Mouse (Mus musculus) macrophage (primary cell): ENCODE measurements around the gene Coq5. TPM values are rescaled to one million over a fixed set of nuclear protein-coding genes. Genes with fewer than 3 reads are reported as not detected.
A peak's percentile ranks its signal among the peaks of the same experiment; 100 is the strongest.

Experiments
- H3K27ac ChIP-seq: fragments of 350-480 bp; formaldehyde crosslinking; 2 replicates; pipeline ENCODE4 v1.9.0; 2021
- H3K36me3 ChIP-seq: fragments of 350-480 bp; formaldehyde crosslinking; 2 replicates; pipeline ENCODE4 v1.9.0; 2021; ENCODE audit errors: inconsistent target
- H3K4me3 ChIP-seq: fragments of 350-480 bp; formaldehyde crosslinking; 2 replicates; pipeline ENCODE4 v1.9.0; 2021; ENCODE audit errors: inconsistent target
- H3K79me2 ChIP-seq: fragments of 350-480 bp; formaldehyde crosslinking; 2 replicates; pipeline ENCODE4 v1.9.0; 2021; ENCODE audit errors: inconsistent target
- WGBS: methylation state at CpG from one replicate; pipeline ENCODE4 v1.1.7; 2026; ENCODE audit warnings: inconsistent platforms; ENCODE audit not compliant: missing documents; 5-methylcytosine and 5-hydroxymethylcytosine counted together
- polyA plus RNA-seq: library from polyadenylated mRNA; stranded (reverse); fragments of 250-400 nt; gene quantifications from 3 replicates; pipeline ENCODE4 v1.2.4, GENCODE M21; 2018; ENCODE audit warnings: inconsistent platforms

The Coq5 gene
- polyA plus RNA-seq, 1 experiment from 2014 or later: 29.0 TPM

GRCm38 (mm10) chr5:115312816-115313667 lies 33.6 kb downstream of the Coq5 start:
- 54% methylated on average over 10 of the region's 10 CpGs for WGBS
- Histone ChIP-seq H3K79me2 (no peaks in the 10 kb centered on the region), H3K4me3 (no peak overlapping the region), H3K27ac (no peak overlapping the region), H3K36me3 (no peaks in the 10 kb centered on the region)

DNA sequence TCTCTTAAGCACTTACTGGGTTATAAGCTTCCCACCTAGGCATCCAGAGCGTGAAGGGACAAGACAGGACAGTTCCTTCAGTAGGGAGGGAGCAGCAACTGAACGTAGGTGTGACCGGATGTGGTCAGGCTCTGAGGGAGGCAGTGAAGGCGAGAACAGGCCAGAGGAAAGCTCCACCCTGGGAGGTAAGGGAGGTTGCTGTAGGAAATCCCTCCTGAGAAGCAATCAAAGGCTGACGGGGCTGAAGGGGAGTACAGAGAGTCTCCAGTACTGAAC lies 34.1 kb downstream of the Coq5 start:
- WGBS: 97% methylated on average over 5 of the region's 5 CpGs
- no peak overlapping the region for H3K27ac ChIP-seq
- no peaks in the 10 kb centered on the region for H3K79me2 ChIP-seq
- no peak overlapping the region for H3K4me3 ChIP-seq
- H3K36me3 ChIP-seq: no peaks in the 10 kb centered on the region

DNA sequence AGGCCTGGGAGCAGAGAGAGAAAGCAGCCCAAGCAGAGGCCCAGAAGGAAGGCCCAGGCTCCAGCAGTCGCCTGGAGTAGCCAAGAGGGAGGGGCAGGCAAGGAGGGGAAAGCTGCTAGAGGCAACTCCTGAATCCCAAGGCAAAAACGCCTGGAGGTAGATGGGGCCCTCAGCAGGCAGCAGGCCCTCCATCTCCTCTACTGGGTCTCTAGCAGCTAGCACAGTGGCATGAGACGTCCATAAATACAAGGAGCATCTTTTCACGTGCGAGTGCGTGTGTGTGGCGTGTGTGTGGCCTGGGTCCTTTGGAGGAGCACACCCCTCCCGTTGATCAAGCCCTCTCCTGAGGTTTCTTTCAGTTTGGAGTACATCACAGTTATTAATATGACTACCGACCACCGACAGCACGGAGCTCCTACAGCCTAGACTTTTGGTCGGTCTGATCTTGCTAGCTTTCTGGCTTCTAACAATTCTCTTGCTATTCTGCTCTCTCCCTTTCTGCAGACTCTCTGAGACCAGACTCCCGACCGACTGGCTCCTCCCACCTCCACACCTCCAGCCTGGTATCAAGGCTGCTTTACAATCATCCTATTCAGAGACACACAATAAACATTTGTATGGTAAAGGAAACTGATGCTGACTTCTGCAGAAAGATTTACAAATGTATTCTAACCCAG lies 37.6 kb downstream of the Coq5 start:
- no peak overlapping the region for H3K4me3 ChIP-seq
- H3K27ac ChIP-seq: no peak overlapping the region
- no peaks in the 10 kb centered on the region for H3K79me2 ChIP-seq
- H3K36me3 ChIP-seq: no peaks in the 10 kb centered on the region
- WGBS: 72% methylated on average over 14 of the region's 14 CpGs

DNA sequence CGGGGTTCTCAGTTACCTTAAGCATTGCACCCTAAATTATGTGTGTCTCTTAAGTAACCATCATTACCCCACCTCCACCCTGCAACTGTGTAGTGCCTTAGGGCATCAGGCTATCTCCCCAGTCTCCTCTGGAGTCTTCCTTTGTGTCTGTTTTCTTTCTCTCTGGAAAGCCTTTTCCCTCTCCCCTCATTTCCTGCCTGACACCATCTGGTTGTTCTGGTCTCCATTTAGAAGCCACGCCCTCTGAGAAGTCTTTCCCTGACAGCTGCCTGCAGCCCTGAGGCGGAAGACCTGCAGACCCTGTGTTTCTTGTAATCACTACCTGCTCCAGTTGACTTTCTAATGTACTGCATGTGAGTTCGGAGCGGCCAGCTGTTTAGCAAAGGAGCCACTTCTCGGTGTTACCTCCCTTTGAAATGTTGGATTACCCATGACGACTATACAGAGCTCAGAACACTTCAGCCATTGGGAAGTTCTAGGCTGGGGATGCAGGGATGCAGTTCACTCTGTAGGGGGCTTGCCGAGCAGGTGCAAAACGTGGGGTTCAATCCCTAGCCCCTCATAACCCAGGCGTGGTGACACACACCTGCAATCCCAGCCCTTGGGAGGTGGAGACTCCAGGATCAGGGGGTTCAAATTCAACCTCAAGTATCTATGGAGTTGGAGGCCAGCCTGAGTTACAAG lies 38.3 kb downstream of the Coq5 start:
- H3K79me2 ChIP-seq: no peaks in the 10 kb centered on the region
- no peak overlapping the region for H3K27ac ChIP-seq
- WGBS: 61% methylated on average over 10 of the region's 10 CpGs
- no peak overlapping the region for H3K4me3 ChIP-seq
- no peaks in the 10 kb centered on the region for H3K36me3 ChIP-seq

DNA sequence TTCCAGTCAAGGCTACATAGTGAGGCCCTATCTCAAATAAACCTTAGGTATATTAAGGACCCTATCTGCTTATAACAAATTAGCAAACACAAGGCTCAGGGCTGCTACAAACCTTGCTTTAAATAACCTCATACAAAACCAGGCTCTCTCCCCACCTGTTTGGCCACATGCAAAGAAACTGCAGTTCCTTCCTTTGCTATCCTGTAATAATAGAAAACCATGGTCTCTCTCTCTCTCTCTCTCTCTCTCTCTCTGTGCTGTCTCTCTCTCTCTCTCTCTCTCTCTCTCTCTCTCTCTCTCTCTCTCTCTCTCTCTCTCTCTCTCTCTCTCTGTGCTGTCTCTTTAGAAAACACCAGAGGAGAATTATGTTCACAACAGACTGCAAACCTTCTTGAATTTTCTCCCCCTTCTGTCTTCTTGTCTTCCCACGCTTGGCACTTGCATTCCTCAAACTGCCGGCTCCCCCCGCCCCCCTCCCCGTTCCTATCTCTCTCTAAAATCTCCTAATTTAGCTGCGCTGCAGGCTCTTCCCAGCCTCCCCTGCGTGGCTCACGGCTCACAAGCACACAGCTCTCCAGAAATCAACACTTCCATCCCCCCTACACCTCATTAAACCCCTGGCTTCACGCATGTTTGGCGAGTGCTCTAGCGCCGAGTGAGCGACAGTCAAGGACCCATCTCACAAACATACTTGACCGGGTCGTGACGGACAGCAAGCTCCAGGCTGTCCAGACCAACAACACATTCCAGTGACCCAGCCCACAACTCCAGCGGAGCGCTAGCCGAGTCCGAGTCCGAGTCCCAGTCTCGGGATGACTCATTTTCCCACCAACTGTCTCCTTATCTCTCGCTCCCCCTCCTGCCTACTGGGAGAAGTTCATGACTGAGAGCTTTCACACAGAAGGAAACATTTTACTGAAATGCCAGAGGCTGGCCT lies 39.8 kb downstream of the Coq5 start:
- H3K4me3 ChIP-seq: peak overlapping the region; percentile 21; the same call in 1 of the 2 replicates
- WGBS: 7% methylated on average over 16 of the region's 22 CpGs
- H3K79me2 ChIP-seq: no peaks in the 10 kb centered on the region

GRCm38 (mm10) chr5:115326256-115326831 lies 46.9 kb downstream of the Coq5 start:
- peaks cover 49% of the 10 kb centered on the region for H3K79me2 ChIP-seq
- H3K4me3 ChIP-seq: peak overlapping the region; percentile 80
- peak overlapping the region; percentile 57 for H3K27ac ChIP-seq
- peaks cover 12% of the 10 kb centered on the region for H3K36me3 ChIP-seq
- WGBS: 27% methylated on average over 11 of the region's 11 CpGs

More for the DNA sequence above, 39.8 kb downstream of the Coq5 start:
- H3K27ac ChIP-seq: no peak overlapping the region
- no peaks in the 10 kb centered on the region for H3K36me3 ChIP-seq

- Histone ChIP-seq H3K79me2 (peaks cover 56% of the 10 kb centered on the region), H3K36me3 (peaks cover 14% of the 10 kb centered on the region), H3K27ac (peak within 1 kb of the TSS; percentile 57), H3K4me3 (peak within 1 kb of the TSS; percentile 80)
- WGBS: under 1% methylated on average over 66 of the region's 97 CpGs
Observed at GRCm38 (mm10) chr5:115326875-115327609, 47.6 kb downstream of the Coq5 start, which contains the start of gene Srsf9. Gene Srsf9, plus strand, starts transcription at chr5:115327177.

GRCm38 (mm10) chr5:115327610-115328548 lies 48.4 kb downstream of the Coq5 start:
- Histone ChIP-seq H3K36me3 (peaks cover 14% of the 10 kb centered on the region), H3K79me2 (peaks cover 64% of the 10 kb centered on the region), H3K4me3 (peak overlapping the region; percentile 62), H3K27ac (peak overlapping the region; percentile 36)
- WGBS: 3% methylated on average over 45 of the region's 55 CpGs

- WGBS: 87% methylated on average over 9 of the region's 9 CpGs
- Histone ChIP-seq H3K79me2 (peaks cover 78% of the 10 kb centered on the region), H3K36me3 (peaks cover 27% of the 10 kb centered on the region), H3K27ac (no peak overlapping the region), H3K4me3 (no peak overlapping the region)
Observed at GRCm38 (mm10) chr5:115330955-115331354, 51.5 kb downstream of the Coq5 start.

DNA sequence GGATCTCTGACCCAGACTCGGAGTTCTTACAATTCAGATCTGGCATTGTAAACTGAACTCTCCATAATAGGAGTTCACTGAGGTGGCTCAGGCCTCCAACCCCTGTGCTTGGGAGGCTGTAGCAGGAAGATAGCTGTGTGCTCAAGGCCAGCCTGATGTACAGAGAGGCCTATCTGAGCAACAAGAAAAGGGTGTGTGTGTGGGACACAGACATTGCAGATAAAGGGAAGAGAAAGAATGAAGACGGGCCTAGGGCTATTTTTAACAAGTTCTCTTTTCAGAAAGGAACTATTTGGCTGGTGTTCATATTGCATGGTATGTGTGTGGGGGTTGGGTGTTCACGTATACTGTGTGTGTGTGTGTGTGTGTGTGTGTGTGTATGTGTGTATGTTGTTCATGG lies 54.2 kb downstream of the Coq5 start:
- H3K36me3 ChIP-seq: peaks cover 27% of the 10 kb centered on the region
- WGBS: 25% methylated on average over 3 of the region's 3 CpGs
- peaks cover 83% of the 10 kb centered on the region for H3K79me2 ChIP-seq
- no peak overlapping the region for H3K4me3 ChIP-seq
- peak overlapping the region; percentile 66 for H3K27ac ChIP-seq

GRCm38 (mm10) chr5:115340007-115340406 lies 60.5 kb downstream of the Coq5 start:
- H3K36me3 ChIP-seq: peaks cover 31% of the 10 kb centered on the region

DNA sequence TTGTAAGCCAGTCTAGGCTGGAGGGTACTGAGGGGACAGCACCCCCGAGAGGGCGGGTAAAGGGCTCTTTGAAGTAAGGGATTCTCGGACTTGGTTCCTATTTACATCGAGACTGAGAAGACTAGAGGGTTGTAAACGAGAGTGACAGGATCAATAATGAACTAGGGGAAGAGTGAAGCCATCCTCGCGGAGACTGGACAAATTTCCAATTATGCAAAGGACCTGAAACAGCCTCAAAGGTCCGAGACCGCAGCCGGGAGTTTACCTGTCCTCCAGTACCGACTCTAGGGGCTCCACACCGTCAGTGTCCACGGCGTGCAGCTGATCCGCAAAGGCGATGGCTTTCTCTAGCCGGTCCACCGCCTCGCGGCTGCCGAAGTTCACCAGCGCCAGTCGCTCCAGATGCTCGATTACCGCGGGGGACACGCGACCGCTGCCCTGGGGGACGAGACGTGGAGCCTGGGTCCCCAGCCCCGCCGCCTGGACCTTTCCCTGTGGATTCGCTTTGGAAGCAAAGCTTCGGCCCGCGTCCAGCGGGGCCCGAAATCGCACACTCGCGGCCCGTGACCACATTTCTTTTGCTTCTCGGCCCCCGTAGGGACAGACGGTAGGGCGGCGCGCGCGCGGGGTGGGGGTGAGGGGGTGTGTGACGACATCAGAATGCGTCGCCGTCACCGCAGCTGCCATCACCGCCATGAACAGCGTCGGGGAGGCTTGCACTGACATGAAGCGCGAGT lies 61.3 kb downstream of the Coq5 start, which contains the start of the genes Gatc and Triap1:
TSS of gene Gatc (minus strand) at position 602 of the 737 bp plus-strand sequence.
TSS of gene Triap1 (plus strand) at position 649 of the 737 bp plus-strand sequence.
- Histone ChIP-seq H3K36me3 (peaks cover 32% of the 10 kb centered on the region), H3K27ac (peak within 1 kb of the TSS; percentile 65)
- 0% methylated on average over 58 of the region's 62 CpGs for WGBS

More at GRCm38 (mm10) chr5:115340007-115340406, 60.5 kb downstream of the Coq5 start:
- peaks cover 92% of the 10 kb centered on the region for H3K79me2 ChIP-seq
- peak overlapping the region; percentile 94 for H3K4me3 ChIP-seq
- H3K27ac ChIP-seq: no peak overlapping the region
- WGBS: 14% methylated on average over 7 of the region's 7 CpGs

More for the DNA sequence above, 61.3 kb downstream of the Coq5 start, which contains the start of the genes Gatc and Triap1:
- peak within 1 kb of the TSS; percentile 94 for H3K4me3 ChIP-seq
- H3K79me2 ChIP-seq: peaks cover 92% of the 10 kb centered on the region
